Mouse (Mus musculus) midbrain, postnatal 0 days (tissue): Measurements from ENCODE around the gene Cgref1. TPM values are rescaled to one million over a fixed set of nuclear protein-coding genes. Genes with fewer than 3 reads are reported as not detected.

Source experiments
- ATAC-seq: fragments of 200-750 bp; cut with Nextera tagmentation; 2 replicates; pipeline ENCODE4 v1.8.0; 2017; ENCODE audit warnings: moderate number of reproducible peaks, mild to moderate bottlenecking, moderate TSS enrichment, moderate library complexity; ENCODE audit not compliant: low FRiP score
- DNase-seq: peaks from one replicate; pipeline ENCODE4 v3.0.0-alpha.2; 2015; ENCODE audit warnings: low spot score
- H3K27ac ChIP-seq: fragments of 300-500 bp; sonication (generic); 2 replicates; pipeline ENCODE4 v1.5.1; 2014; ENCODE audit warnings: low read depth, mild to moderate bottlenecking, low read length, mixed read lengths
- H3K27me3 ChIP-seq: fragments of 300-500 bp; sonication (generic); 2 replicates; pipeline ENCODE4 v1.6.1; 2014; ENCODE audit warnings: low read length, control low read depth, mixed read lengths; ENCODE audit not compliant: insufficient read depth
- H3K36me3 ChIP-seq: fragments of 300-500 bp; sonication (generic); 2 replicates; pipeline ENCODE4 v1.6.1; 2014; ENCODE audit warnings: low read length, control low read depth, mixed read lengths; ENCODE audit not compliant: insufficient read depth
- H3K4me1 ChIP-seq: fragments of 300-500 bp; sonication (generic); 2 replicates; pipeline ENCODE4 v1.6.1; 2014; ENCODE audit warnings: mild to moderate bottlenecking, control low read depth, antibody characterized with exemption, low read length, mixed read lengths; ENCODE audit not compliant: insufficient read depth
- H3K4me2 ChIP-seq: fragments of 300-500 bp; sonication (generic); 2 replicates; pipeline ENCODE4 v1.6.1; 2014; ENCODE audit warnings: low read depth, mild to moderate bottlenecking, low read length, mixed read lengths; ENCODE audit not compliant: poor library complexity, severe bottlenecking
- H3K4me3 ChIP-seq: fragments of 300-500 bp; sonication (generic); 2 replicates; pipeline ENCODE4 v1.5.1; 2014; ENCODE audit warnings: low read depth, mild to moderate bottlenecking, low read length, moderate library complexity
- H3K9ac ChIP-seq: fragments of 300-500 bp; sonication (generic); replicated peaks from 2 replicates; pipeline ENCODE4 v1.6.1; 2014; ENCODE audit warnings: mild to moderate bottlenecking, low read length, moderate library complexity, mixed read lengths; ENCODE audit not compliant: poor library complexity, severe bottlenecking
- H3K9me3 ChIP-seq: fragments of 300-500 bp; sonication (generic); 2 replicates; pipeline ENCODE4 v1.6.1; 2016; ENCODE audit warnings: low read length, control low read depth
- CTCF ChIP-seq: IDR thresholded peaks from 2 replicates; pipeline ENCODE4 v1.5.1; 2016; ENCODE audit warnings: antibody characterized with exemption, mild to moderate bottlenecking
- WGBS: fragments of 180-500 bp; shearing (Covaris S2); extraction: QIAGEN DNeasy Blood & Tissue Kit; methylation state at CpG from one replicate; pipeline ENCODE4 v1.1.7; 2014; 5-methylcytosine and 5-hydroxymethylcytosine counted together
- polyA plus RNA-seq: library from polyadenylated mRNA; unstranded; fragments of >200 nt; fragmentation: Nextera tagmentation; extraction: Ambion mirVana; gene quantifications from 2 replicates; pipeline ENCODE4 v1.2.1, GENCODE M21; 2015
- total RNA-seq: library from RNA; depleted of rRNA; stranded (reverse); fragments of >200 nt; gene quantifications from 2 replicates; pipeline ENCODE4 v1.2.3, GENCODE M21; 2014

The Cgref1 gene
- total and polyA plus RNA-seq, 2 experiments from 2014 or later: 108 to 162 TPM

- Histone ChIP-seq H3K9me3 (no peaks in the 10 kb centered on the region), H3K36me3 (no peaks in the 10 kb centered on the region), H3K27ac (no peak overlapping the region), H3K9ac (no peak overlapping the region), H3K27me3 (no peaks in the 10 kb centered on the region), H3K4me3 (no peak overlapping the region; the same call in 1 of the 2 replicates), H3K4me2 (peak overlapping the region; percentile 18; the same call in 1 of the 2 replicates), H3K4me1 (peaks cover 3% of the 10 kb centered on the region; the same call in 1 of the 2 replicates)
- DNase-seq (no peak), ATAC-seq (no peak)
- no peak for TF ChIP-seq CTCF
- 80% methylated on average over 7 of the region's 7 CpGs for WGBS
These were observed 31.2 kb downstream of the Cgref1 start for GRCm38 (mm10) chr5:30914101-30914635.

GRCm38 (mm10) chr5:30913060-30913841, 32.1 kb downstream of the Cgref1 start, which contains the start of gene Emilin1:
Gene Emilin1, plus strand, starts transcription at chr5:30913402.
- Histone ChIP-seq H3K4me1 (peaks cover 5% of the 10 kb centered on the region), H3K27ac (0 out of 2 replicates have a peak within 1 kb of the TSS, but pooled peaks have one; percentile 6), H3K4me2 (peak within 1 kb of the TSS; percentile 18; the same call in 1 of the 2 replicates), H3K9ac (no peak within 1 kb of the TSS), H3K4me3 (no peak within 1 kb of the TSS; the same call in 1 of the 2 replicates), H3K9me3 (no peaks in the 10 kb centered on the region), H3K36me3 (no peaks in the 10 kb centered on the region), H3K27me3 (no peaks in the 10 kb centered on the region)
- no peak for TF ChIP-seq CTCF
- 28% methylated on average over 13 of the region's 13 CpGs for WGBS
- peak; percentile 41 for DNase-seq
- ATAC-seq: no peak

DNA sequence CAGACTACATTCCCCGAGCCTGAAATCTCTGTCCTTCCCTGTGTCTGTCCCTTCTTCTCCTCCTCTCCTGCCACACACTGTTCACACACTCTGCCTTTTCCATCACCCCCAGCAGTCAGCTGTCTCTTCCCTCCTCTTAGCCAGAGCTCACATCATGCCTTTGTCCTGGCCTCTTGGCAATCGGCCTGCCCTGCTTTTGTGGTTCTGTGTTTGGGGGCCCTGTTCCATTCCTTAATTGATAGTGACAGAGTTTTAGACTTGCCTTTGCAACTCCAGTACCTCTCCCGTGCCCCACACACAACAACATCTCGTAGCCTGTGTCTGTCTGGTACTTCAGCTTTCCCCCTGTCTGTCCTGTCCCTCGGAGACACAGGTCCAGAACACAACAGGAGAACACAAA, 33.2 kb downstream of the Cgref1 start:
- Histone ChIP-seq H3K4me1 (peaks cover 8% of the 10 kb centered on the region), H3K4me2 (no peak overlapping the region), H3K9ac (no peak overlapping the region), H3K9me3 (no peaks in the 10 kb centered on the region), H3K4me3 (no peak overlapping the region), H3K27me3 (no peaks in the 10 kb centered on the region), H3K36me3 (no peaks in the 10 kb centered on the region), H3K27ac (no peak overlapping the region)
- no peak for TF ChIP-seq CTCF
- no peak for ATAC-seq
- WGBS: 52% methylated on average over 5 of the region's 5 CpGs
- DNase-seq: no peak

DNA sequence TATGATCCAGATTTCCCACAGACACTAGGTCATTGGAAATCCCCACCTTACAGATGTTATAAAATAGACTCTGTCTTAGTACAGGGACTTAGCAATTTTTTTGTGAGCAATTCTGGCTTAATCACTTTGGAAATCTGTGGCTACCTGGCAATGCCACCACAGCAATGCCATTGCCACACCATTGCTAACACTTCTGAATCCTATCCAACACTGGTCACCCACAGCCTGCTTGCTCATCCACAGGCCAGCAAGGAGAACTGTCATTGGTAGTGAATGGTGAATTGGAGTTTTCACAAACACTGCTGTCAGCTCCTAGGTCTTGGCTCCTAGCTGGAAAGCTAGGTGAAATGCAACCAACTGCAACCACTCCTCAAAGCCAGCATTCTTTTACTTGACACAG, 34.9 kb downstream of the Cgref1 start:
- DNase-seq (no peak), ATAC-seq (no peak)
- no peaks in the 10 kb centered on the region for H3K27me3 ChIP-seq
- no peaks in the 10 kb centered on the region for H3K9me3 ChIP-seq
- H3K9ac ChIP-seq: no peak overlapping the region
- H3K4me3 ChIP-seq: no peak overlapping the region
- no peak overlapping the region for H3K27ac ChIP-seq
- H3K4me2 ChIP-seq: no peak overlapping the region
- H3K36me3 ChIP-seq: peaks cover 7% of the 10 kb centered on the region
- TF ChIP-seq CTCF: no peak
- peaks cover 9% of the 10 kb centered on the region for H3K4me1 ChIP-seq

GRCm38 (mm10) chr5:30909863-30910262, 35.5 kb downstream of the Cgref1 start:
- H3K4me2 ChIP-seq: no peak overlapping the region
- TF ChIP-seq CTCF: no peak
- no peak overlapping the region for H3K4me3 ChIP-seq
- H3K36me3 ChIP-seq: peaks cover 13% of the 10 kb centered on the region
- no peak overlapping the region for H3K9ac ChIP-seq
- H3K27ac ChIP-seq: no peak overlapping the region
- ATAC-seq (no peak), DNase-seq (no peak)
- H3K27me3 ChIP-seq: no peaks in the 10 kb centered on the region
- peaks cover 8% of the 10 kb centered on the region; the same call in 1 of the 2 replicates for H3K4me1 ChIP-seq
- WGBS: 81% methylated on average over 7 of the region's 7 CpGs
- H3K9me3 ChIP-seq: no peaks in the 10 kb centered on the region

DNA sequence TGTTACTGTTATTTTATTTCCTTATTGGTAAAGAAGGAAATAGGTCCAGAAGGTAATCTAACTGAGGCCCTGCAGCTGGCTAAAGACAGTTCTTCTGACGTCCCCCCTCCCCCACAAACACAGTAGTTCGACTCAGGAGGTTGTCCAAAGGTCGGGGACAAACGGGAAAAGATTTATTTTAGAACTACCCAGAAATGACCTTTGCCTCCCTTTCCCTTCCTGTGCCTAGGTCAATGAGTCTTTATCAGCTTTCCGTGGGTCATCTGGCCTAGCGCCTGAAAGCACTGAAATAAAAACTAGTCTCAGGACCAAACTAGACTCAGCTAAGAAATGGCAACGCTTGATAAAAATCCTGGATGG, 36.1 kb downstream of the Cgref1 start:
- H3K4me3 ChIP-seq: no peak overlapping the region
- H3K9ac ChIP-seq: no peak overlapping the region
- no peaks in the 10 kb centered on the region for H3K27me3 ChIP-seq
- DNase-seq: no peak
- peaks cover 8% of the 10 kb centered on the region; the same call in 1 of the 2 replicates for H3K4me1 ChIP-seq
- H3K36me3 ChIP-seq: peaks cover 19% of the 10 kb centered on the region
- no peak for TF ChIP-seq CTCF
- H3K4me2 ChIP-seq: no peak overlapping the region
- whole genome bisulfite sequencing: 62% methylated on average over 7 of the region's 7 CpGs
- no peak for ATAC-seq
- H3K27ac ChIP-seq: no peak overlapping the region
- no peaks in the 10 kb centered on the region for H3K9me3 ChIP-seq
